Mouse (Mus musculus) hindbrain, embryonic 12.5 days (tissue): ENCODE data around the gene Spata16. TPM values are rescaled to one million over a fixed set of nuclear protein-coding genes. Genes with fewer than 3 reads are reported as not detected.
A peak's percentile ranks its signal among the peaks of the same experiment; 100 is the strongest.

Experiments used
- ATAC-seq: fragments of 200-750 bp; cut with Nextera tagmentation; 2 replicates; pipeline ENCODE4 v1.8.0; 2017; ENCODE audit warnings: moderate TSS enrichment; ENCODE audit not compliant: low FRiP score
- H3K27ac ChIP-seq: fragments of 300-500 bp; sonication (generic); 2 replicates; pipeline ENCODE4 v1.5.1; 2016; ENCODE audit warnings: mild to moderate bottlenecking
- H3K27me3 ChIP-seq: fragments of 300-500 bp; sonication (generic); 2 replicates; pipeline ENCODE4 v1.6.1; 2016; ENCODE audit warnings: mild to moderate bottlenecking
- H3K36me3 ChIP-seq: fragments of 300-500 bp; sonication (generic); 2 replicates; pipeline ENCODE4 v1.6.1; 2016; ENCODE audit warnings: mild to moderate bottlenecking
- H3K4me1 ChIP-seq: fragments of 300-500 bp; sonication (generic); 2 replicates; pipeline ENCODE4 v1.6.1; 2016
- H3K4me2 ChIP-seq: fragments of 300-500 bp; sonication (generic); replicated peaks from 2 replicates; pipeline ENCODE4 v1.6.1; 2016; ENCODE audit warnings: mild to moderate bottlenecking
- H3K4me3 ChIP-seq: fragments of 300-500 bp; sonication (generic); 2 replicates; pipeline ENCODE4 v1.5.1; 2016; ENCODE audit warnings: mild to moderate bottlenecking
- H3K9ac ChIP-seq: fragments of 300-500 bp; sonication (generic); 2 replicates; pipeline ENCODE4 v1.6.1; 2016; ENCODE audit warnings: mild to moderate bottlenecking, moderate library complexity
- H3K9me3 ChIP-seq: fragments of 300-500 bp; sonication (generic); replicated peaks from 2 replicates; pipeline ENCODE4 v1.6.1; 2016; ENCODE audit warnings: mild to moderate bottlenecking
- WGBS: fragments of 180-500 bp; shearing (Covaris S2); methylation state at CpG from one replicate; pipeline ENCODE4 v1.1.7; 2016; 5-methylcytosine and 5-hydroxymethylcytosine counted together
- polyA plus RNA-seq: library from polyadenylated mRNA; unstranded; fragments of >200 nt; fragmentation: Nextera tagmentation; extraction: Ambion mirVana; gene quantifications from 2 replicates; pipeline ENCODE4 v1.2.1, GENCODE M21; 2016

Gene Spata16
- polyA plus RNA-seq, 1 experiment from 2014 or later: not detected

GRCm38 (mm10) chr3:26924212-26924611 lies 286.8 kb downstream of the Spata16 start:
- Histone ChIP-seq H3K4me3 (no peak overlapping the region), H3K9ac (no peak overlapping the region), H3K27me3 (no peaks in the 10 kb centered on the region), H3K4me2 (no peak overlapping the region), H3K36me3 (no peaks in the 10 kb centered on the region), H3K9me3 (no peaks in the 10 kb centered on the region), H3K27ac (no peak overlapping the region), H3K4me1 (no peaks in the 10 kb centered on the region; the same call in none of the 2 replicates)
- peak; percentile 49; the same call in 1 of the 2 replicates for ATAC-seq
- WGBS: 39% methylated on average over 3 of the region's 3 CpGs

- 86% methylated on average over 3 of the region's 3 CpGs for WGBS
Measured at GRCm38 (mm10) chr3:26933079-26933478, 295.7 kb downstream of the Spata16 start.

GRCm38 (mm10) chr3:26936897-26937590 lies 299.6 kb downstream of the Spata16 start:
- H3K4me3 ChIP-seq: no peak overlapping the region
- H3K9ac ChIP-seq: no peak overlapping the region
- WGBS: 60% methylated on average over 22 of the region's 22 CpGs
- ATAC-seq: no peak; the same call in 1 of the 2 replicates
- no peaks in the 10 kb centered on the region for H3K36me3 ChIP-seq
- no peak overlapping the region for H3K27ac ChIP-seq
- H3K27me3 ChIP-seq: no peaks in the 10 kb centered on the region
- peak overlapping the region; percentile 26 for H3K4me2 ChIP-seq
- H3K4me1 ChIP-seq: 0 out of 2 replicates have a peak, but pooled peaks cover 4% of the 10 kb centered on the region
- no peaks in the 10 kb centered on the region for H3K9me3 ChIP-seq

More at GRCm38 (mm10) chr3:26933079-26933478, 295.7 kb downstream of the Spata16 start:
- no peak overlapping the region for H3K4me3 ChIP-seq
- no peak overlapping the region for H3K4me2 ChIP-seq
- no peaks in the 10 kb centered on the region for H3K36me3 ChIP-seq
- 0 out of 2 replicates have a peak, but pooled peaks cover 4% of the 10 kb centered on the region for H3K4me1 ChIP-seq
- H3K27me3 ChIP-seq: no peaks in the 10 kb centered on the region
- H3K27ac ChIP-seq: no peak overlapping the region
- ATAC-seq: no peak
- H3K9me3 ChIP-seq: no peaks in the 10 kb centered on the region
- no peak overlapping the region for H3K9ac ChIP-seq

GRCm38 (mm10) chr3:26966776-26967175 lies 329.4 kb downstream of the Spata16 start:
- Histone ChIP-seq H3K9ac (no peak overlapping the region), H3K4me1 (no peaks in the 10 kb centered on the region), H3K9me3 (no peaks in the 10 kb centered on the region), H3K27me3 (no peaks in the 10 kb centered on the region), H3K36me3 (no peaks in the 10 kb centered on the region), H3K27ac (no peak overlapping the region), H3K4me2 (no peak overlapping the region), H3K4me3 (no peak overlapping the region)
- no peak for ATAC-seq
- 87% methylated on average over 5 of the region's 5 CpGs for WGBS

GRCm38 (mm10) chr3:26968852-26969513 lies 331.6 kb downstream of the Spata16 start:
- Histone ChIP-seq H3K4me1 (no peaks in the 10 kb centered on the region), H3K9me3 (no peaks in the 10 kb centered on the region), H3K36me3 (no peaks in the 10 kb centered on the region), H3K9ac (no peak overlapping the region), H3K27me3 (no peaks in the 10 kb centered on the region), H3K4me3 (no peak overlapping the region), H3K27ac (no peak overlapping the region), H3K4me2 (no peak overlapping the region)
- no peak for ATAC-seq
- WGBS: 95% methylated on average over 3 of the region's 3 CpGs

GRCm38 (mm10) chr3:26970529-26970928 lies 333.1 kb downstream of the Spata16 start:
- Histone ChIP-seq H3K36me3 (no peaks in the 10 kb centered on the region), H3K9me3 (no peaks in the 10 kb centered on the region), H3K27ac (no peak overlapping the region), H3K4me1 (no peaks in the 10 kb centered on the region), H3K4me2 (no peak overlapping the region), H3K27me3 (no peaks in the 10 kb centered on the region), H3K9ac (no peak overlapping the region), H3K4me3 (no peak overlapping the region)
- ATAC-seq: no peak
- 88% methylated on average over 3 of the region's 3 CpGs for WGBS

- no peaks in the 10 kb centered on the region for H3K36me3 ChIP-seq
- WGBS: 52% methylated on average over 1 of the region's 1 CpGs
- ATAC-seq: no peak
Measured at GRCm38 (mm10) chr3:26971276-26971675, 333.9 kb downstream of the Spata16 start.

GRCm38 (mm10) chr3:26972105-26972504 lies 334.7 kb downstream of the Spata16 start:
- Histone ChIP-seq H3K4me1 (no peaks in the 10 kb centered on the region), H3K4me2 (no peak overlapping the region), H3K9ac (no peak overlapping the region), H3K9me3 (no peaks in the 10 kb centered on the region), H3K27ac (no peak overlapping the region), H3K4me3 (no peak overlapping the region), H3K36me3 (no peaks in the 10 kb centered on the region), H3K27me3 (no peaks in the 10 kb centered on the region)
- 16% methylated on average over 1 of the region's 1 CpGs for WGBS
- no peak for ATAC-seq

More at GRCm38 (mm10) chr3:26971276-26971675, 333.9 kb downstream of the Spata16 start:
- Histone ChIP-seq H3K4me1 (no peaks in the 10 kb centered on the region), H3K4me2 (no peak overlapping the region), H3K27ac (no peak overlapping the region), H3K27me3 (no peaks in the 10 kb centered on the region), H3K4me3 (no peak overlapping the region), H3K9ac (no peak overlapping the region), H3K9me3 (no peaks in the 10 kb centered on the region)

- Histone ChIP-seq H3K9ac (no peak overlapping the region), H3K4me3 (no peak overlapping the region), H3K9me3 (no peaks in the 10 kb centered on the region), H3K4me2 (no peak overlapping the region), H3K36me3 (no peaks in the 10 kb centered on the region), H3K27ac (no peak overlapping the region), H3K27me3 (no peaks in the 10 kb centered on the region), H3K4me1 (no peaks in the 10 kb centered on the region)
- WGBS: 77% methylated on average over 2 of the region's 2 CpGs
- ATAC-seq: no peak
Measured at GRCm38 (mm10) chr3:26979603-26980002, 342.2 kb downstream of the Spata16 start.

GRCm38 (mm10) chr3:26980371-26980770 lies 343.0 kb downstream of the Spata16 start:
- 90% methylated on average over 3 of the region's 3 CpGs for WGBS
- H3K4me3 ChIP-seq: no peak overlapping the region
- H3K9ac ChIP-seq: no peak overlapping the region
- H3K4me1 ChIP-seq: no peaks in the 10 kb centered on the region
- H3K4me2 ChIP-seq: no peak overlapping the region
- no peaks in the 10 kb centered on the region for H3K9me3 ChIP-seq
- ATAC-seq: no peak
- H3K27ac ChIP-seq: no peak overlapping the region
- no peaks in the 10 kb centered on the region for H3K36me3 ChIP-seq
- no peaks in the 10 kb centered on the region for H3K27me3 ChIP-seq

- no peaks in the 10 kb centered on the region for H3K27me3 ChIP-seq
- H3K9ac ChIP-seq: no peak overlapping the region
- no peak overlapping the region for H3K4me3 ChIP-seq
- no peak for ATAC-seq
- H3K36me3 ChIP-seq: no peaks in the 10 kb centered on the region
- no peaks in the 10 kb centered on the region for H3K9me3 ChIP-seq
- H3K4me1 ChIP-seq: no peaks in the 10 kb centered on the region
- no peak overlapping the region for H3K27ac ChIP-seq
- 80% methylated on average over 6 of the region's 6 CpGs for WGBS
- no peak overlapping the region for H3K4me2 ChIP-seq
Measured at GRCm38 (mm10) chr3:26981979-26982623, 344.7 kb downstream of the Spata16 start.

- 90% methylated on average over 6 of the region's 6 CpGs for WGBS
- H3K4me1 ChIP-seq: no peaks in the 10 kb centered on the region
- ATAC-seq: no peak
Measured at GRCm38 (mm10) chr3:26983749-26984148, 346.3 kb downstream of the Spata16 start.

More at GRCm38 (mm10) chr3:26983749-26984148, 346.3 kb downstream of the Spata16 start:
- H3K36me3 ChIP-seq: no peaks in the 10 kb centered on the region
- no peak overlapping the region for H3K4me3 ChIP-seq
- H3K27ac ChIP-seq: no peak overlapping the region
- no peak overlapping the region for H3K4me2 ChIP-seq
- no peaks in the 10 kb centered on the region for H3K27me3 ChIP-seq
- H3K9ac ChIP-seq: no peak overlapping the region
- H3K9me3 ChIP-seq: no peaks in the 10 kb centered on the region
